Mouse (Mus musculus) ES-E14 (cell line): ENCODE data around the gene Mapk13. TPM values are rescaled to one million over a fixed set of nuclear protein-coding genes. Genes with fewer than 3 reads are reported as not detected.

ENCODE experiments used
- DNase-seq: peaks from one replicate; pipeline ENCODE4 v3.0.0-alpha.2; 2013; ENCODE audit warnings: low read depth, low spot score
- H3K27ac ChIP-seq: 2 replicates; pipeline ENCODE4 v1.5.1; 2012; ENCODE audit warnings: low read depth, mild to moderate bottlenecking, low read length, moderate library complexity, mixed read lengths; ENCODE audit not compliant: poor library complexity, insufficient read depth, severe bottlenecking
- H3K36me3 ChIP-seq: 2 replicates; pipeline ENCODE4 v1.6.1; 2012; ENCODE audit warnings: mild to moderate bottlenecking, low read length, moderate library complexity, mixed read lengths; ENCODE audit not compliant: control insufficient read depth, poor library complexity, insufficient read depth, severe bottlenecking
- H3K4me1 ChIP-seq, 2 experiments: fragments of 150-350 bp in 1 of 2; sonication (generic) in 1 of 2; 2 replicates each; pipeline ENCODE4 v1.6.1; 2012; ENCODE audit warnings: low read length in 2 of 2, mild to moderate bottlenecking in 1 of 2, mixed read lengths in 1 of 2; ENCODE audit not compliant: control insufficient read depth in 2 of 2, insufficient read depth in 2 of 2, poor library complexity in 1 of 2
- H3K4me3 ChIP-seq, 2 experiments: fragments of 150-350 bp in 1 of 2; sonication (generic) in 1 of 2; 2 replicates each; pipeline ENCODE4 v1.5.1; 2012; ENCODE audit warnings: low read length in 2 of 2, low read depth in 1 of 2, mild to moderate bottlenecking in 1 of 2, mixed read lengths in 1 of 2; ENCODE audit not compliant: insufficient read depth in 1 of 2, poor library complexity in 1 of 2, severe bottlenecking in 1 of 2
- H3K9ac ChIP-seq: 2 replicates; pipeline ENCODE4 v1.6.1; 2012; ENCODE audit warnings: low read depth, mild to moderate bottlenecking, low read length, mixed read lengths; ENCODE audit not compliant: poor library complexity, insufficient read depth, severe bottlenecking
- H3K9me3 ChIP-seq: fragments of 150-350 bp; sonication (generic); 2 replicates; pipeline ENCODE4 v1.6.1; 2012; ENCODE audit warnings: low read depth, mild to moderate bottlenecking, low read length; ENCODE audit not compliant: control insufficient read depth, insufficient read depth
- CHD2 ChIP-seq: IDR thresholded peaks from 2 replicates; pipeline ENCODE4 v1.6.1; 2014; ENCODE audit warnings: mild to moderate bottlenecking, low read depth, low read length, inconsistent platforms
- HCFC1 ChIP-seq: IDR thresholded peaks from 2 replicates; pipeline ENCODE4 v1.6.1; 2012; ENCODE audit warnings: low read length, inconsistent platforms, borderline replicate concordance; ENCODE audit not compliant: insufficient read depth
- MAFK ChIP-seq: IDR thresholded peaks from 2 replicates; pipeline ENCODE4 v1.6.1; 2014; ENCODE audit warnings: mild to moderate bottlenecking, low read depth, low read length, inconsistent platforms; ENCODE audit not compliant: insufficient read depth
- ZC3H11A ChIP-seq: IDR thresholded peaks from 2 replicates; pipeline ENCODE4 v1.6.1; 2012; ENCODE audit warnings: low read depth, mild to moderate bottlenecking, inconsistent platforms, low read length, borderline replicate concordance
- ZNF384 ChIP-seq: IDR thresholded peaks from 2 replicates; pipeline ENCODE4 v1.6.1; 2012; ENCODE audit warnings: low read depth, low read length, inconsistent platforms
- in situ Hi-C, 2 experiments: fragments of 600-800 bp; cut with MboI; formaldehyde crosslinking; loops; one replicate each; pipeline ENCODE4 v1.15.1; 2025; ENCODE audit warnings: low sequenced_read_pairs in 2 of 2, inconsistent platforms in 1 of 2; ENCODE audit not compliant: unreplicated experiment in 2 of 2
- total RNA-seq: library from RNA; depleted of rRNA; stranded (reverse); fragments of 300-350 nt; gene quantifications from 2 replicates; pipeline ENCODE4 v1.2.3, GENCODE M21; 2012

Gene Mapk13
- total RNA-seq, 1 experiment: 7.1 TPM

- H3K9ac ChIP-seq: no peak overlapping the region
- TF ChIP-seq ZNF384 (no peak), MAFK (no peak), HCFC1 (no peak), ZC3H11A (no peak), CHD2 (no peak)
- no peak for DNase-seq
- peaks cover 0 to 5% of the 10 kb centered on the region in 2 experiments; a peak in 3 of 4 replicates for H3K4me1 ChIP-seq
- H3K36me3 ChIP-seq: no peaks in the 10 kb centered on the region
- H3K27ac ChIP-seq: no peak overlapping the region
- no peaks in the 10 kb centered on the region for H3K9me3 ChIP-seq
- peak overlapping the region in 1 of 2 experiments; percentile 67; a peak in 1 of 4 replicates for H3K4me3 ChIP-seq
- in situ Hi-C loops: no loop called here
Measured at GRCm38 (mm10) chr17:28799291-28800160, 30.4 kb downstream of the Mapk13 start.

- H3K4me3 ChIP-seq: peak overlapping the region; percentile 67 to 98
- no peak for DNase-seq
- peak overlapping the region; percentile 99 for H3K9ac ChIP-seq
- peaks cover 0 to 5% of the 10 kb centered on the region in 2 experiments; a peak in 3 of 4 replicates for H3K4me1 ChIP-seq
- no peaks in the 10 kb centered on the region; the same call in 1 of the 2 replicates for H3K36me3 ChIP-seq
- in situ Hi-C loops: no loop called here
- H3K27ac ChIP-seq: peak overlapping the region; percentile 96
- TF ChIP-seq ZNF384: no peak
- TF ChIP-seq MAFK: no peak
- no peak for TF ChIP-seq ZC3H11A
- TF ChIP-seq HCFC1: no peak
- TF ChIP-seq CHD2: no peak
- no peaks in the 10 kb centered on the region for H3K9me3 ChIP-seq
Measured at GRCm38 (mm10) chr17:28800281-28800670, 31.2 kb downstream of the Mapk13 start.

GRCm38 (mm10) chr17:28800671-28801412 is 31.7 kb downstream of the Mapk13 start, which contains the start of gene Brpf3:
Brpf3 (plus strand) TSS chr17:28801090.
- H3K36me3 ChIP-seq: peaks cover 1% of the 10 kb centered on the region; the same call in 1 of the 2 replicates
- DNase-seq: no peak
- H3K27ac ChIP-seq: peak within 1 kb of the TSS; percentile 96
- in situ Hi-C loops: no loop called here
- no peaks in the 10 kb centered on the region for H3K9me3 ChIP-seq
- peak within 1 kb of the TSS; percentile 99 for H3K9ac ChIP-seq
- peaks cover 0 to 5% of the 10 kb centered on the region in 2 experiments; a peak in 3 of 4 replicates for H3K4me1 ChIP-seq
- TF ChIP-seq HCFC1 (0 out of 2 replicates have a peak, but pooled peaks have one; percentile 19), CHD2 (no peak)
- peak within 1 kb of the TSS; percentile 94 to 98 for H3K4me3 ChIP-seq

- H3K4me1 ChIP-seq: peaks cover 0 to 12% of the 10 kb centered on the region in 2 experiments; a peak in 3 of 4 replicates
- H3K4me3 ChIP-seq: peak overlapping the region; percentile 94 to 98
- peak; percentile 97 for DNase-seq
- in situ Hi-C loops: no loop called here
- peak overlapping the region; percentile 96 for H3K27ac ChIP-seq
- no peak for TF ChIP-seq MAFK
- 0 out of 2 replicates have a peak, but pooled peaks have one; percentile 12 for TF ChIP-seq CHD2
- no peak for TF ChIP-seq HCFC1
- H3K9ac ChIP-seq: peak overlapping the region; percentile 99
- peaks cover 8% of the 10 kb centered on the region for H3K36me3 ChIP-seq
- no peaks in the 10 kb centered on the region for H3K9me3 ChIP-seq
Measured at GRCm38 (mm10) chr17:28801474-28802005, 32.4 kb downstream of the Mapk13 start.
